ENCODE assay signal across 31 mouse cellular contexts in genomic region chr6:115897926-115898520, GRCm38 (mm10). TPM values are rescaled to one million over a fixed set of nuclear protein-coding genes. Genes with fewer than 3 reads are reported as not detected.
DNase-seq lines count a peak whose midpoint lies in the region; ATAC-seq lines count a peak whose summit lies in the region.
"Had no signal": no experiment of that assay in that cellular context is flagged by ENCODE, and none has a peak within 500 bp of the region (broad histone marks: within the 10 kb centered on the region; RNA-seq: fewer than 3 reads in every experiment).

No protein-coding gene starts in this region.

- H3K4me1 ChIP-seq in megakaryocyte, embryonic 14.5 days = peaks cover 83% of the 10 kb centered on the region
- peaks cover 36% of the 10 kb centered on the region for H3K4me1 ChIP-seq in embryonic facial prominence, embryonic 10.5 days

- DNase-seq in heart, adult 11 months = peak; percentile 91
- no peak for DNase-seq in heart, postnatal 25 days (ENCODE audit: low spot score)
- DNase-seq in embryonic facial prominence, embryonic 10.5 days (ENCODE audit: low spot score) = no peak
- DNase-seq in splenic B cell, adult 2 months (ENCODE audit: low read depth, low spot score) = peak; percentile 11
- DNase-seq in layer of hippocampus, adult 18-20 months (ENCODE audit: low spot score in 2 of 2) = no peak
- no peak for DNase-seq in c-Kit-positive CD71-positive TER-119-positive erythroid progenitor cells, embryonic 14.5 days (ENCODE audit: low spot score)
- DNase-seq: adrenal gland, postnatal 25 days; cerebellum, adult 11-12 months; cerebellum, postnatal 10 days; heart, postnatal 10 days; kidney, postnatal 25 days; liver, embryonic 13.5 days; lung, embryonic 14.5 days; thymus, postnatal 36 days had no signal

- intact Hi-C loops in heart, postnatal 25 days (cut with DNase I) = loop anchor here (5.0 kb wide), 1 partner anchor 46 kb away; the partner anchor contains the start of genes Ift122 and Mbd4

- H3K27me3 ChIP-seq in megakaryocyte, embryonic 14.5 days (replicated peaks) = peaks cover 13% of the 10 kb centered on the region
- no peaks in the 10 kb centered on the region for H3K27me3 ChIP-seq in embryonic facial prominence, embryonic 10.5 days (replicated peaks; ENCODE audit: low read depth, poor library complexity, severe bottlenecking)
- H3K27me3 ChIP-seq in splenic B cell, adult 2 months (ENCODE audit: control insufficient read depth, insufficient read depth, low read length, poor library complexity, severe bottlenecking) = no peaks in the 10 kb centered on the region
- H3K27me3 ChIP-seq: forebrain, embryonic 15.5 days; intestine, embryonic 15.5 days; limb, embryonic 13.5 days; liver, embryonic 13.5 days; stomach, embryonic 15.5 days had no signal

- H3K36me3 ChIP-seq in megakaryocyte, embryonic 14.5 days (replicated peaks; ENCODE audit: low read length) = no peaks in the 10 kb centered on the region
- H3K36me3 ChIP-seq in embryonic facial prominence, embryonic 10.5 days (replicated peaks) = peaks cover 50% of the 10 kb centered on the region
- no peaks in the 10 kb centered on the region for H3K36me3 ChIP-seq in splenic B cell, adult 2 months (ENCODE audit: control insufficient read depth, insufficient read depth, low read length, poor library complexity, severe bottlenecking)
- H3K36me3 ChIP-seq: forebrain, embryonic 15.5 days; G1E; liver, embryonic 13.5 days had no signal

- ATAC-seq in megakaryocyte, adult 5-6 weeks (ENCODE audit: poor library complexity, severe bottlenecking) = no peak
- ATAC-seq: forebrain, embryonic 15.5 days; intestine, embryonic 15.5 days had no signal

- H3K4me3 ChIP-seq in megakaryocyte, embryonic 14.5 days (replicated peaks) = peak overlapping the region; percentile 16
- no peak overlapping the region for H3K4me3 ChIP-seq in embryonic facial prominence, embryonic 10.5 days
- H3K4me3 ChIP-seq: forebrain, embryonic 15.5 days; intestine, embryonic 15.5 days; limb, embryonic 13.5 days; liver, embryonic 13.5 days; stomach, embryonic 15.5 days had no signal

- WGBS in embryonic facial prominence, embryonic 10.5 days = 74% methylated on average over 7 of the region's 7 CpGs

- H3K27ac ChIP-seq in embryonic facial prominence, embryonic 10.5 days (replicated peaks) = 0 out of 2 replicates have a peak overlapping the region, but pooled peaks have one; percentile 30
- H3K27ac ChIP-seq: forebrain, embryonic 15.5 days; hindbrain, embryonic 14.5 days; intestine, embryonic 15.5 days; limb, embryonic 13.5 days; liver, embryonic 13.5 days; stomach, embryonic 15.5 days had no signal

- H3K9me3 ChIP-seq in megakaryocyte, embryonic 14.5 days = no peaks in the 10 kb centered on the region
- H3K9me3 ChIP-seq in embryonic facial prominence, embryonic 10.5 days = no peaks in the 10 kb centered on the region
- H3K9me3 ChIP-seq: forebrain, embryonic 15.5 days; G1E; intestine, embryonic 15.5 days; limb, embryonic 13.5 days; liver, embryonic 13.5 days; stomach, embryonic 15.5 days had no signal

RNA-seq across cellular contexts. Expression of gene Rho, which starts 33.5 kb away (rescaled TPM):
- under 1 TPM; 0.18 to 0.34 TPM for total RNA-seq in heart, postnatal 25 days (2021)
- polyA plus RNA-seq in megakaryocyte, embryonic 14.5 days (2012; ENCODE audit: insufficient read depth, low replicate concordance) = not detected in 2 replicates
- 0.41 TPM in 1 of 2 replicates, not detected in the other for total RNA-seq in megakaryocyte, adult 5-6 weeks (2015)
- total RNA-seq in megakaryocyte, adult 5-6 weeks (2017) = 0.04 TPM in 1 of 2 replicates, not detected in the other
- polyA plus RNA-seq in embryonic facial prominence, embryonic 10.5 days (2016; fragmentation: Nextera tagmentation; extraction: Ambion mirVana) = 0.33 and 0.51 TPM in 2 replicates
- total RNA-seq in layer of hippocampus, adult 18-20 months (2021) = 1 to 10 TPM in 1 of 2 experiments, under 1 TPM in 1; 0.89 to 1.0 TPM
- polyA plus RNA-seq: G1E; kidney, embryonic 14.5 days; liver, embryonic 13.5 days had no signal

RNA-seq across cellular contexts. Expression of gene Ift122, which starts 44.8 kb away (rescaled TPM):
- 10 to 100 TPM; 11.4 to 11.7 TPM for total RNA-seq in heart, postnatal 25 days (2021)
- 1.1 TPM in 1 of 2 replicates, not detected in the other for polyA plus RNA-seq in megakaryocyte, embryonic 14.5 days (2012; ENCODE audit: insufficient read depth, low replicate concordance)
- total RNA-seq in megakaryocyte, adult 5-6 weeks (2015) = 1.1 and 3.3 TPM in 2 replicates
- 2.8 and 4.8 TPM in 2 replicates for total RNA-seq in megakaryocyte, adult 5-6 weeks (2017)
- polyA plus RNA-seq in embryonic facial prominence, embryonic 10.5 days (2016; fragmentation: Nextera tagmentation; extraction: Ambion mirVana) = 30.7 and 31.4 TPM in 2 replicates
- 10 to 100 TPM; 26.4 to 33.5 TPM for total RNA-seq in layer of hippocampus, adult 18-20 months (2021)

RNA-seq across cellular contexts. Expression of gene Mbd4, which starts 44.9 kb away (rescaled TPM):
- total RNA-seq in heart, postnatal 25 days (2021) = 1 to 10 TPM in 1 of 2 experiments, under 1 TPM in 1; 0.95 to 1.2 TPM
- 0.40 TPM in 1 of 2 replicates, not detected in the other for polyA plus RNA-seq in megakaryocyte, embryonic 14.5 days (2012; ENCODE audit: insufficient read depth, low replicate concordance)
- 9.1 and 10.9 TPM in 2 replicates for total RNA-seq in megakaryocyte, adult 5-6 weeks (2015)
- total RNA-seq in megakaryocyte, adult 5-6 weeks (2017) = 19.9 and 21.3 TPM in 2 replicates
- polyA plus RNA-seq in embryonic facial prominence, embryonic 10.5 days (2016; fragmentation: Nextera tagmentation; extraction: Ambion mirVana) = 33.2 and 34.2 TPM in 2 replicates
- 1 to 10 TPM; 5.8 to 7.2 TPM for total RNA-seq in layer of hippocampus, adult 18-20 months (2021)

RNA-seq across cellular contexts. Expression of gene H1foo, which starts 46.7 kb away (rescaled TPM):
- total RNA-seq in heart, postnatal 25 days (2021) = not detected
- polyA plus RNA-seq in megakaryocyte, embryonic 14.5 days (2012; ENCODE audit: insufficient read depth, low replicate concordance) = not detected in 2 replicates
- total RNA-seq in megakaryocyte, adult 5-6 weeks (2015) = not detected in 2 replicates
- not detected in 2 replicates for total RNA-seq in megakaryocyte, adult 5-6 weeks (2017)
- not detected in 2 replicates for polyA plus RNA-seq in embryonic facial prominence, embryonic 10.5 days (2016; fragmentation: Nextera tagmentation; extraction: Ambion mirVana)
- not detected for total RNA-seq in layer of hippocampus, adult 18-20 months (2021)
- total RNA-seq: adrenal gland, postnatal 25 days; G1E; gastrocnemius, postnatal 25 days; heart, postnatal 10 days; left cerebral cortex, postnatal 14 days; midbrain, postnatal 0 days had no signal
- polyA plus RNA-seq: cortical plate, adult 2 months; embryonic facial prominence, embryonic 11.5 days; forebrain, embryonic 15.5 days; G1E; heart, embryonic 11.5 days; hindbrain, embryonic 14.5 days; intestine, embryonic 15.5 days; kidney, embryonic 14.5 days; limb, embryonic 13.5 days; liver, embryonic 13.5 days; lung, embryonic 14.5 days; midbrain, postnatal 0 days; neural tube, embryonic 14.5 days; spleen, adult 2 months; stomach, embryonic 15.5 days had no signal

RNA-seq across cellular contexts. Expression of gene Efcab12, which starts 59.8 kb away (rescaled TPM):
- total RNA-seq in heart, postnatal 25 days (2021) = under 1 TPM; 0.39 to 0.49 TPM
- not detected in 2 replicates for polyA plus RNA-seq in megakaryocyte, embryonic 14.5 days (2012; ENCODE audit: insufficient read depth, low replicate concordance)
- total RNA-seq in megakaryocyte, adult 5-6 weeks (2015) = 0.09 TPM in 1 of 2 replicates, not detected in the other
- total RNA-seq in megakaryocyte, adult 5-6 weeks (2017) = not detected in 2 replicates
- polyA plus RNA-seq in embryonic facial prominence, embryonic 10.5 days (2016; fragmentation: Nextera tagmentation; extraction: Ambion mirVana) = 1.1 and 1.2 TPM in 2 replicates
- 1 to 10 TPM; 3.2 to 4.0 TPM for total RNA-seq in layer of hippocampus, adult 18-20 months (2021)
- polyA plus RNA-seq: G1E had no signal

Comparison
In these comparisons a context has a peak if more than half of its experiments do, and no peak if none do; other contexts are left out.
1. DNase-seq: peak in heart, adult 11 months (single experiment) and splenic B cell, adult 2 months (single experiment); none in heart, postnatal 25 days (single experiment), embryonic facial prominence, embryonic 10.5 days (single experiment), layer of hippocampus, adult 18-20 months (0 of 2) and c-Kit-positive CD71-positive TER-119-positive erythroid progenitor cells, embryonic 14.5 days (single experiment).